Mouse (Mus musculus): Measurements from ENCODE around the gene Chaf1b.

Chaf1b gene

GRCm38 (mm10) chr16:93913881-93914576, 30.3 kb downstream of the Chaf1b start:
- no peak for DNase-seq

- DNase-seq: peak in 1 of 2 experiments; percentile 27
Observed at GRCm38 (mm10) chr16:93915338-93915849, 31.7 kb downstream of the Chaf1b start.

GRCm38 (mm10) chr16:93917712-93918678, 34.3 kb downstream of the Chaf1b start:
- peak; percentile 77 to 90 for DNase-seq

GRCm38 (mm10) chr16:93918679-93919060, 35.0 kb downstream of the Chaf1b start:
- DNase-seq: no peak

- no peak for DNase-seq
Observed at GRCm38 (mm10) chr16:93919189-93919588, 35.5 kb downstream of the Chaf1b start.

- no peak for DNase-seq
Observed at GRCm38 (mm10) chr16:93920673-93921072, 37.0 kb downstream of the Chaf1b start.

- DNase-seq: no peak
Observed at GRCm38 (mm10) chr16:93922835-93923389, 39.2 kb downstream of the Chaf1b start.

- no peak for DNase-seq
Observed at GRCm38 (mm10) chr16:93923788-93924187, 40.1 kb downstream of the Chaf1b start.

- no peak for DNase-seq
Observed at GRCm38 (mm10) chr16:93925684-93926247, 42.1 kb downstream of the Chaf1b start.

- no peak for DNase-seq
Observed at GRCm38 (mm10) chr16:93929370-93930032, 45.8 kb downstream of the Chaf1b start.

- DNase-seq: no peak
Observed at GRCm38 (mm10) chr16:93932185-93933168, 48.8 kb downstream of the Chaf1b start.

- no peak for DNase-seq
Observed at GRCm38 (mm10) chr16:93934588-93934987, 50.9 kb downstream of the Chaf1b start.

GRCm38 (mm10) chr16:93935009-93935408, 51.3 kb downstream of the Chaf1b start:
- DNase-seq: no peak

- DNase-seq: peak; percentile 69 to 86
Observed at GRCm38 (mm10) chr16:93938400-93938846, 54.7 kb downstream of the Chaf1b start.

GRCm38 (mm10) chr16:93939961-93940360, 56.3 kb downstream of the Chaf1b start:
- DNase-seq: no peak

- DNase-seq: no peak
Observed at GRCm38 (mm10) chr16:93941781-93942567, 58.3 kb downstream of the Chaf1b start.

- DNase-seq: no peak
Observed at GRCm38 (mm10) chr16:93942796-93943502, 59.2 kb downstream of the Chaf1b start.

GRCm38 (mm10) chr16:93944301-93944700, 60.6 kb downstream of the Chaf1b start:
- no peak for DNase-seq

GRCm38 (mm10) chr16:93947396-93947795, 63.7 kb downstream of the Chaf1b start:
- DNase-seq: no peak
